Mouse (Mus musculus) brain, embryonic 14.5 days (tissue): ENCODE data around the gene S100b.

ENCODE experiments used
- CTCF ChIP-seq: fragments of 200-500 bp; IDR thresholded peaks from 2 replicates; pipeline ENCODE4 v1.5.1; 2012; ENCODE audit warnings: inconsistent platforms, mild to moderate bottlenecking, moderate library complexity, borderline replicate concordance; ENCODE audit not compliant: insufficient read depth, insufficient read length; ENCODE audit errors: extremely low read depth
- POLR2A ChIP-seq: fragments of 200-500 bp; IDR thresholded peaks from 2 replicates; pipeline ENCODE4 v1.6.1; 2012; ENCODE audit warnings: mild to moderate bottlenecking, inconsistent platforms, borderline replicate concordance; ENCODE audit not compliant: poor library complexity, insufficient read depth, insufficient read length, severe bottlenecking; ENCODE audit errors: extremely low read depth

GRCm38 (mm10) chr10:76210806-76211205, 42.8 kb upstream of the S100b start:
- TF ChIP-seq POLR2A (no peak), CTCF (no peak)
